Mouse (Mus musculus) brain, adult 10 weeks (tissue): ENCODE data around the gene Sprr2h. TPM values are rescaled to one million over a fixed set of nuclear protein-coding genes. Genes with fewer than 3 reads are reported as not detected.

Experiments used
- polyA plus RNA-seq: library from polyadenylated mRNA; stranded (reverse); fragments of 350-450 nt; fragmentation: Illumina TruSeq; extraction: RNeasy Lipid Tissue Mini Kit (QIAGEN cat#74804); gene quantifications from one replicate; pipeline ENCODE4 v1.2.3, GENCODE M21; 2015; ENCODE audit warnings: low read depth, low replicate concordance

The Sprr2h gene
- polyA plus RNA-seq: not detected

GRCm38 (mm10) chr3:92385385-92385784 lies at the start of gene Sprr2h:
Sprr2h (plus strand) TSS chr3:92385685.

GRCm38 (mm10) chr3:92338840-92339239 lies 46.6 kb upstream of the Sprr2h start, which contains the start of gene Sprr2d:
Sprr2d (plus strand) TSS chr3:92339140.

GRCm38 (mm10) chr3:92351843-92352242 lies 33.6 kb upstream of the Sprr2h start, which contains the start of gene Sprr2e:
Sprr2e (plus strand) TSS chr3:92352143.

GRCm38 (mm10) chr3:92364887-92365286 lies 20.6 kb upstream of the Sprr2h start, which contains the start of gene Sprr2f:
Sprr2f (plus strand) TSS chr3:92365187.

GRCm38 (mm10) chr3:92407691-92408090 lies 22.2 kb downstream of the Sprr2h start, which contains the start of gene Sprr2i:
Sprr2i (plus strand) TSS chr3:92407991.

GRCm38 (mm10) chr3:92417782-92418181 lies 32.3 kb downstream of the Sprr2h start, which contains the start of gene Sprr2j-ps:
Sprr2j-ps (plus strand) TSS chr3:92418082.

GRCm38 (mm10) chr3:92429323-92429722 lies 43.8 kb downstream of the Sprr2h start, which contains the start of gene Gm9774:
Gm9774 (minus strand) TSS chr3:92429423.

GRCm38 (mm10) chr3:92432282-92432681 lies 46.8 kb downstream of the Sprr2h start, which contains the start of gene Sprr2k:
Sprr2k (plus strand) TSS chr3:92432582.

Other genes starting within 250 kb of the Sprr2h start
- not detected for gene Lelp1, start 242.9 kb upstream of the Sprr2h start, polyA plus RNA-seq
- not detected for gene Sprr2a1, start 169.9 kb upstream of the Sprr2h start, polyA plus RNA-seq
- not detected for gene Sprr2a2, start 169.8 kb upstream of the Sprr2h start, polyA plus RNA-seq
- gene Sprr2a3, start 100.3 kb upstream of the Sprr2h start, polyA plus RNA-seq: not detected
- gene Sprr2b, start 69.1 kb upstream of the Sprr2h start, polyA plus RNA-seq: not detected
- gene Sprr2d, start 46.5 kb upstream of the Sprr2h start, polyA plus RNA-seq: not detected
- gene Sprr2e, start 33.5 kb upstream of the Sprr2h start, polyA plus RNA-seq: not detected
- not detected for gene Sprr2f, start 20.5 kb upstream of the Sprr2h start, polyA plus RNA-seq
- gene Sprr2i, start 22.3 kb downstream of the Sprr2h start, polyA plus RNA-seq: not detected
- not detected for gene Sprr2j-ps, start 32.4 kb downstream of the Sprr2h start, polyA plus RNA-seq
- gene Gm9774, start 43.7 kb downstream of the Sprr2h start, polyA plus RNA-seq: 4.1 TPM
- not detected for gene Sprr2k, start 46.9 kb downstream of the Sprr2h start, polyA plus RNA-seq
- gene Sprr1b, start 53.1 kb downstream of the Sprr2h start, polyA plus RNA-seq: not detected
- not detected for gene Sprr3, start 73.0 kb downstream of the Sprr2h start, polyA plus RNA-seq
- not detected for gene Sprr1a, start 100.2 kb downstream of the Sprr2h start, polyA plus RNA-seq
- gene Sprr4, start 114.8 kb downstream of the Sprr2h start, polyA plus RNA-seq: not detected
- gene 2310046K23Rik, start 148.8 kb downstream of the Sprr2h start, polyA plus RNA-seq: not detected
- not detected for gene Ivl, start 188.1 kb downstream of the Sprr2h start, polyA plus RNA-seq
- not detected for gene Smcp, start 203.3 kb downstream of the Sprr2h start, polyA plus RNA-seq
- not detected for gene 2210017I01Rik, start 221.8 kb downstream of the Sprr2h start, polyA plus RNA-seq
- not detected for gene Lce6a, start 236.0 kb downstream of the Sprr2h start, polyA plus RNA-seq